Mouse (Mus musculus) limb, embryonic 11.5 days (tissue): ENCODE data around the gene Magohb. TPM values are rescaled to one million over a fixed set of nuclear protein-coding genes. Genes with fewer than 3 reads are reported as not detected.

Source experiments
- ATAC-seq: fragments of 200-750 bp; cut with Nextera tagmentation; 2 replicates; pipeline ENCODE4 v1.8.0; 2017; ENCODE audit warnings: low read depth; ENCODE audit not compliant: insufficient number of reproducible peaks, low FRiP score, low TSS enrichment
- DNase-seq: peaks from one replicate; pipeline ENCODE4 v3.0.0-alpha.2; 2015; ENCODE audit warnings: low spot score
- H3K27ac ChIP-seq: fragments of 300-500 bp; sonication (generic); replicated peaks from 2 replicates; pipeline ENCODE4 v1.5.1; 2014; ENCODE audit warnings: low read depth, mild to moderate bottlenecking, low read length
- H3K27me3 ChIP-seq: fragments of 300-500 bp; sonication (generic); 2 replicates; pipeline ENCODE4 v1.6.1; 2014; ENCODE audit warnings: mild to moderate bottlenecking, low read length, mixed read lengths; ENCODE audit not compliant: control insufficient read depth, insufficient read depth
- H3K36me3 ChIP-seq: fragments of 300-500 bp; sonication (generic); 2 replicates; pipeline ENCODE4 v1.6.1; 2014; ENCODE audit warnings: mild to moderate bottlenecking, low read length, moderate library complexity, mixed read lengths; ENCODE audit not compliant: control insufficient read depth, insufficient read depth
- H3K4me1 ChIP-seq: fragments of 300-500 bp; sonication (generic); 2 replicates; pipeline ENCODE4 v1.6.1; 2014; ENCODE audit warnings: low read length, mixed read lengths; ENCODE audit not compliant: control insufficient read depth, insufficient read depth
- H3K4me2 ChIP-seq: fragments of 300-500 bp; sonication (generic); 2 replicates; pipeline ENCODE4 v1.6.1; 2014; ENCODE audit warnings: low read depth, mild to moderate bottlenecking, moderate library complexity; ENCODE audit not compliant: severe bottlenecking
- H3K4me3 ChIP-seq: fragments of 300-500 bp; sonication (generic); 2 replicates; pipeline ENCODE4 v1.5.1; 2014; ENCODE audit warnings: low read depth, low read length
- H3K9ac ChIP-seq: fragments of 300-500 bp; sonication (generic); 2 replicates; pipeline ENCODE4 v1.6.1; 2014; ENCODE audit warnings: mild to moderate bottlenecking, low read length
- H3K9me3 ChIP-seq: fragments of 300-500 bp; sonication (generic); 2 replicates; pipeline ENCODE4 v1.6.1; 2016; ENCODE audit warnings: low read length; ENCODE audit not compliant: control insufficient read depth
- WGBS: fragments of 180-500 bp; shearing (Covaris S2); extraction: QIAGEN DNeasy Blood & Tissue Kit; methylation state at CpG from one replicate; pipeline ENCODE4 v1.1.7; 2014; 5-methylcytosine and 5-hydroxymethylcytosine counted together
- polyA plus RNA-seq: library from polyadenylated mRNA; unstranded; fragments of >200 nt; fragmentation: Nextera tagmentation; extraction: Ambion mirVana; gene quantifications from 2 replicates; pipeline ENCODE4 v1.2.1, GENCODE M21; 2014

Gene Magohb
- 56.4 and 67.7 TPM in 2 replicates for polyA plus RNA-seq

DNA sequence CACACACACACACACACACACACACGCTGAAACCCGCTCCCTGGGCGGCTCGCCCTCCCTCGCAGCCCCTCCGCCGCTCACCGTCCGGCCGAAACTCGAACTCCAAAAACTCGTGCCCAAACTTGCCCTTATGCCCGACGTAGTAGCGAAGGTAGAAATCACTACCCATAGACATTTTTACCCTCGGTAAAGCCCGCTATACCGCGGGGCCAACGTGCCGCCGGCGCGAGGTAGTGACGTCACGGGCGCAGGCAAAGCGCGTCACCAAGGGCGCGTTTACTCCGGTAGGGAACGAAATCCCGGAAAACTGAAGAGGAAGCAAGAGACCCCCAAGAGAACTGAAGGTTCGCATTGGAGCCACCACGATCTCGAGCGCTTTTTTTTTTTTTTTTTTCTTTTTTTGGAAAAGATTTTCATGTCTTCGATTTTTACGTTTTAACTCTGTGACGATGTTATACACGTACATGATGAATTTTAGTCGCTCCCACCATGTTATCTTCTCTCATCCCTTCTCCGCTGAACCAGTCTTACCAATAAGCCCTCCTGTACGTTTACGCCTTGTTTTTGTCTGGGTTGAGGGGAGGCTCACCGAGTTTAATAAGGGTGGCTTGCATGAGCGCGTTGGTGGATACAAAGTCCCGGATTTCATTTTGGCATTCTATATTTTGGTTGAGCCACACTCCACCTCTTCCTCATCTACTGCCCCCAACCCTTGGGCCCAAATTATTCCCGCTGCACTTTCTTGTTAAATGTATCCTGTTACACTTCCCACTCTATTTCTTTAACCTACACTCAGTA is at the start of gene Magohb:
TSS of gene Magohb (minus strand) at position 254 of the 798 bp plus-strand sequence.
- WGBS = 4% methylated on average over 49 of the region's 51 CpGs
- peaks cover 1% of the 10 kb centered on the region; the same call in 1 of the 2 replicates for H3K36me3 ChIP-seq
- H3K4me1 ChIP-seq = 0 out of 2 replicates have a peak, but pooled peaks cover 2% of the 10 kb centered on the region
- no peak within 1 kb of the TSS for H3K27ac ChIP-seq
- H3K4me2 ChIP-seq = peak within 1 kb of the TSS; percentile 55
- no peaks in the 10 kb centered on the region for H3K9me3 ChIP-seq
- peak within 1 kb of the TSS; percentile 73 for H3K9ac ChIP-seq
- no peaks in the 10 kb centered on the region for H3K27me3 ChIP-seq
- DNase-seq (peak; percentile 91), ATAC-seq (peak; percentile 84)
- peak within 1 kb of the TSS; percentile 61 for H3K4me3 ChIP-seq

DNA sequence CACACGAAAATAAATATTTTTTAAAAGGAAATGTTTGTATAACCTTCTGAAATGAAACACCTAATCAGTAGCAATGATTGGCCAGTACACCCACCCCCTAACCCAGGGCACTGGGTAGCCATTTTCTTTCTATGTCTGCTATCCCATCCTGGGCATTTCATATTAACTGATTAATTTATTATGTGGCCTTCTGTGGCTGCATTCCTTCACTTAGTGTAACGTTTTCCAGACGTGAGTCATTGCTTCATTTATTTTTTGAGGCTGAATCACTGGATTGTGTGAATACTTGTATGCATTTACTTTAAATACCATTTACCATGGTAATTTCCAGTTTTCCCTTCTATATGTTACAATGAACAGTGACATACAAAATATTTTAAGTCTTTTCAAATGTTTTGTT is 47.0 kb upstream of the Magohb start:
- H3K27me3 ChIP-seq = no peaks in the 10 kb centered on the region
- ATAC-seq (no peak; the same call in 1 of the 2 replicates), DNase-seq (no peak)
- H3K4me3 ChIP-seq = no peak overlapping the region
- H3K9me3 ChIP-seq = no peaks in the 10 kb centered on the region
- no peak overlapping the region for H3K27ac ChIP-seq
- H3K4me2 ChIP-seq = no peak overlapping the region
- no peaks in the 10 kb centered on the region for H3K36me3 ChIP-seq
- no peaks in the 10 kb centered on the region for H3K4me1 ChIP-seq
- no peak overlapping the region for H3K9ac ChIP-seq
- 60% methylated on average over 3 of the region's 3 CpGs for WGBS

DNA sequence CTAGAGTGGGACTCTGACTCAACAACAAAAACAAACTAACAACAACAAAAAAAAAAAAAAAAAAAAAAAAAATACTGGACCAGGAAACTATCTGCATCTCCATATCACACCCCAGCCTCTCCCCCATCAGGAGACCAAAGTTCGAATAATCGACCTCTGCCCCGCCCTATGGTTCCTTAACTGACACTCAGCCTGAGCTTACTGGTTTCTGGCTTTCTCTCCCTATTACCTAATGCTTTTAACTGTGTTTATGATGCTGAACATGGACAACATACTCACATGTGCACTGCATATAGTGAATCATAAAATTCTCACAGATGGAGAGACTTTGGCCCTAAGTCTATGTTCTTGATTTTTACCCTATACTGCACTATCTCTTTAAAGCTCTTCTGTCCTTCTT is 46.3 kb upstream of the Magohb start:
- H3K9ac ChIP-seq = no peak overlapping the region
- H3K4me2 ChIP-seq = no peak overlapping the region
- ATAC-seq (no peak), DNase-seq (no peak)
- no peaks in the 10 kb centered on the region for H3K36me3 ChIP-seq
- 74% methylated on average over 3 of the region's 3 CpGs for WGBS
- no peak overlapping the region for H3K4me3 ChIP-seq
- no peaks in the 10 kb centered on the region for H3K9me3 ChIP-seq
- no peaks in the 10 kb centered on the region for H3K27me3 ChIP-seq
- H3K27ac ChIP-seq = no peak overlapping the region
- no peaks in the 10 kb centered on the region for H3K4me1 ChIP-seq

DNA sequence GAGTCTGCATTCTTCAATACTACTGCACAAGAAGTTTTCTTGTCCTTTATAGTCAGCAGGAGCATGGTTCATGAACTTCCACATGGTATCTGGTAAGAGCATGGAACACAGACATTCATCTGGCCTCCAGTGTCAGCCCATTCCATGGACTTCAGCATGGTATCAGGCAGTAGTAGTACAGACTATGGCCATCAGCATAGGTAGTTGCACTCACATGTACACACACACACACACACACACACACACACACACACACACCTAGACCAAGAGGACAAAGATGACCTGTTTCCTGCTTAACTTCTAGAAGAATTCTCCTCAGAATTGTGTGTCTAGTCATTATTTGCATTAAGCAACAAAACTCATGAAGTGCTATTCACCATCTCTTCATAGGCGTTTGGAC is 45.7 kb upstream of the Magohb start:
- no peaks in the 10 kb centered on the region for H3K4me1 ChIP-seq
- ATAC-seq (no peak), DNase-seq (no peak)
- H3K27ac ChIP-seq = no peak overlapping the region
- H3K9me3 ChIP-seq = no peaks in the 10 kb centered on the region
- H3K4me2 ChIP-seq = no peak overlapping the region
- WGBS = 73% methylated on average over 1 of the region's 1 CpGs
- H3K4me3 ChIP-seq = no peak overlapping the region
- no peaks in the 10 kb centered on the region for H3K36me3 ChIP-seq
- H3K27me3 ChIP-seq = no peaks in the 10 kb centered on the region
- no peak overlapping the region for H3K9ac ChIP-seq

DNA sequence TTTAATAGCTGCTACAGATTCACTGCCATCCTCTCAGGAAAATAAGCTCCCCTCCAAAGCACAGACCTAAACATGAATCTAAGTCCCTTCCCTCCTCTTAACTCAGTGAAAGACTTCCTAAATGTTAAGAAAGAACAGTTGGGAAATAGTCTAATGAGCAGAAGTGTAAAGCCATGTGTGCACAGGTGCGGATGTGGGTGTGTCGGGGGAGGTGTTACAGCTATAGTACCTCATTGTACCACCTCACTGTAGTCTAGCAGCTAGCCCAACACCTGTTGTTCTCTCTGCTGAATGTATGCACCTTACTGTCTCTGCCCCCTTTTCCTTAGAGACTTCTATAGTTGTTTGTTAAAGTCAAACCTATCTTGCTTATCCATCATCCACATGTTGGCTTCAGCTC is 34.0 kb upstream of the Magohb start:
- no peak overlapping the region for H3K27ac ChIP-seq
- no peaks in the 10 kb centered on the region for H3K4me1 ChIP-seq
- DNase-seq (no peak), ATAC-seq (no peak)
- H3K9me3 ChIP-seq = no peaks in the 10 kb centered on the region
- no peaks in the 10 kb centered on the region for H3K36me3 ChIP-seq
- no peaks in the 10 kb centered on the region for H3K27me3 ChIP-seq
- H3K4me3 ChIP-seq = no peak overlapping the region
- WGBS = 98% methylated on average over 2 of the region's 2 CpGs
- H3K9ac ChIP-seq = no peak overlapping the region
- H3K4me2 ChIP-seq = no peak overlapping the region

DNA sequence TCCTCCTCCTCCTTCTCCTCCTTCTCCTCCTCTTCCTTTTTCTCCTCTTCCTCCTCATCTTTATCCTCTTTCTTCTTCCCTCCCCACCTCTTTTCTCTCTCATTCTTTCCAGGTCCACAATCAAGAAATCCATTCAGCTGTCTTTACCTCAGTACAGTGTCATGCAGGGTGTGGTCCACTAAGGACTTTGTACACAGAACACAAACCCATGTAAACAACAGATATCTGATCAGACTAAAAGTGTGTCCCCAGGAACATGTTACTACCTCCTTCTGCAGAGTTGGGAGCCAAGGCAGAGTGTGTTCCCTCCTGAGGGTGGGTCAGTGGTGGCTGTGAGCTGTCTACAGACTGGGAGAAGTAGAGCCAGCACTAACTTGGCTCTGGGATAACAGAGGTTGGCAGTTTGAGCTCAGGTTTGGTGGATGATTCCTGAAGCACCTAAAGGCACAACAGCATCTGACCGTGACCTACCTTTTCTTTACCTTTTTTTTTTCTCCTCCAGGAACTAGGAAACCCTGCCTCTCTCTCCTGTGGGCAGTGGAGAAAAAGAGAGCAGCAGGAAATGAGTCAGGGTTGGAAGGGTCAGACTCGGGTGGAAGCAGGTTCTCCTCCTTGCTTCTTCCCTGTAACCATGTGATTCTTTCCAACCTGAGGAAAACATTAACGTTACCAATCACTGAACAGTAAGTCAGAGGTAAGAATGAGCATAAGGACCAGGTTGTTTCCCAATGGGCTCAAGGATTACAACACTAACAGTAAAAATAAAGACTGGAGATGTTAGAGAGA is 29.0 kb upstream of the Magohb start:
- no peaks in the 10 kb centered on the region for H3K9me3 ChIP-seq
- H3K27me3 ChIP-seq = no peaks in the 10 kb centered on the region
- no peak overlapping the region for H3K4me2 ChIP-seq
- H3K27ac ChIP-seq = no peak overlapping the region
- no peaks in the 10 kb centered on the region for H3K36me3 ChIP-seq
- DNase-seq (no peak), ATAC-seq (no peak)
- H3K4me1 ChIP-seq = no peaks in the 10 kb centered on the region
- no peak overlapping the region for H3K4me3 ChIP-seq
- WGBS = 75% methylated on average over 3 of the region's 3 CpGs
- no peak overlapping the region for H3K9ac ChIP-seq

DNA sequence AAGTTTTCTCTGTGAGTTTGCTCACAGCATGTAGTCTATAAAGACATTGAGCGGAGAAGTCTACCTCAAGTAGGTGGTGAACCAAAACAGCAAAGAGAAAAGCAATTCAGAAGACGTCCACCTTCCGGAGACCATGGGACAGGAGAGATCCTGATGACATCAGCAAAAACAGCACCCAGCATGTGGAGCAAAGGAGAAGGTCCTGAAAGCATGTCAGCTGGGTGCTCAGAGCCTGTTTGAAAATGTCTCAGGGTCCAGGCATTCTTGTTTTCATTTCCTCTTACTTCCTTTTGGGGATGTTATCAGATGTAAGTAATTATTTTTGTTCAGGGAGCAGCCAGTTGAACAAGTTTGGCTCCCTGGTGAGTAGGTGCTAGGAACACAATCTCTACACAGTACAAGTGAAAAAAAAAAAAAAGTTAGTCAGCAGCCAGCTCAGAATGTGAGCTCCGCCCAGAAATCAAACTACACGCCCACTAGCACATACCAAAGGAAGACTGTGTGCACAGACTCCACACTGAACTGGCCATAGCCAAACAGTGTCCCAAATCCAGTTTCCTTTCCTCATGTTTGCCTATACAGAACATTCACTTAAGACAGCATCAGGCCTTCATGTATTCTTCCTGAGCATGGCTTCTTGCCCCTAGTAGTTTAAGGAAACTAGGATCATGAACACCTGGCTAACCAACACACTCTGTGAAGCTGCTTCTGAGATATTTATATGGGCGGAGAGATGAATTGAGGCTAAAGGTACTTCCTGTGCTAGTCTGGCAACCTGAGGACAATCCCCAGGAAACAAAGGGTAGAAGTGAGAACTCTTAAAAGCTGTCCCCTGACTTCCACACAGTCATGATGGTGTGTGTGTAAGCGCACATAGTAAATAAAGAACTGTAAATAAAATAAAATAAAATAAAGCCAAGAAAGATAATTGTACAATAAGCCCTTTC is 23.4 kb upstream of the Magohb start:
- Histone ChIP-seq H3K9ac (no peak overlapping the region), H3K4me1 (no peaks in the 10 kb centered on the region), H3K4me3 (no peak overlapping the region), H3K9me3 (no peaks in the 10 kb centered on the region), H3K27me3 (no peaks in the 10 kb centered on the region), H3K27ac (no peak overlapping the region), H3K4me2 (no peak overlapping the region), H3K36me3 (no peaks in the 10 kb centered on the region)
- 89% methylated on average over 7 of the region's 7 CpGs for WGBS
- no peak for DNase-seq
- ATAC-seq = no peak

DNA sequence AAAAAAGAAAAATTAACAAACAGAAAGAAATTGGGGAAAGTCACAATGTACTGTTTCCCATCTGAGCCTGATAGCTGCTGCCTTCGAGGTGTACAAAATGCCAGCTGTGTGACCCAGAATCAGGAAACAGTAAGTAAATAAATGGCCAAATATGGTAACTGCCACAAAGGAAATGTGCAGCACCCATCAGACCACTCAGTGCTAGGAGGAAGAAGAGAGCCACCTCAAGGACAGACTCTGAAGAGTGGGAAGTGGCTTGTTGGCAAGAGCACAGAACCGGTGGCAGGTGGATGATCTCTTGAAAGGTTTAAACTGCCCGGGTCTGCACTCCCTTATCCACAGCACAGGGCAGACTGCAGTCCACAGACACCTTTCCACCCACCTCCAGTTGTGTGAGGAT is 15.0 kb upstream of the Magohb start:
- Histone ChIP-seq H3K4me3 (no peak overlapping the region), H3K9me3 (no peaks in the 10 kb centered on the region), H3K36me3 (no peaks in the 10 kb centered on the region), H3K4me2 (no peak overlapping the region), H3K27me3 (no peaks in the 10 kb centered on the region), H3K27ac (no peak overlapping the region), H3K4me1 (no peaks in the 10 kb centered on the region), H3K9ac (no peak overlapping the region)
- ATAC-seq (no peak), DNase-seq (no peak)
- WGBS = 68% methylated on average over 3 of the region's 3 CpGs
